Mouse (Mus musculus) ovary, adult 2 months (tissue): ENCODE results near the gene Endod1. TPM values are rescaled to one million over a fixed set of nuclear protein-coding genes. Genes with fewer than 3 reads are reported as not detected.

Experiments used
- polyA plus RNA-seq: library from polyadenylated mRNA; depleted of rRNA; stranded (reverse); fragments of >200 nt; gene quantifications from 2 replicates; pipeline ENCODE4 v1.2.3, GENCODE M21; 2012; rRNA removed

Gene Endod1
- 110 and 128 TPM in 2 replicates for polyA plus RNA-seq

DNA sequence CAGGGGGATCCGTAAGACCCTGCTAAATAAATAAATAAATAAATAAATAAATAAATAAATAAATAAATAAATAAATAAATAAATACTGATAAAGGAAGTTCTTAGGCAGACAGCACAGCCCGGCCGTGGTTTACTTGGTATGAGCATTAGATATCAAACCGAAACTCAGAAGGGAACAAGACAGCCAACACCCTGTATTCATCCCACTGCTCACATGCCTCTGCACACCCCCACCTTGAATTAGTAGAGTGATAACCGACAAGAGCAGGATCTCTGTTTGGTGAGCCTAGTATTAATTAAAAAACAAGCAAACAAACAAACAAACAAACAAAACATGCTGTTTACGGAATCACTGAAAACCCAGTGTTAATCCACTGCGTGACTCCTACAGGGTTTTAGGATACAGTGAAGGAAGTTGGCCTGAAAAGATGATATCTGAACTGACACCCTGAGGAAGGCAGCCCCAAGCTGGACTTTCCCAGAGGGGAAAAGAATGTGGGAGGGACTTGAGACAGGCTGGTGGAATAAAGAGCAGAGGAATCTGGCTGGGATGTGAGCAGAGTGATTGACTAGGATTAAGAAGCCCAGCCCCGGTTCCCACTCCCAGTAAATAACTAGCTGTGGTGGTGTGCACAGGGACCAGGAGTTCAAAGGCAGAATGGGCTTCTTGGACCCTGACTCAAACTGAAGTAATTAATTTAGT is at the start of gene Endod1:
Gene Endod1, minus strand, starts transcription at position 155 of the 703 bp plus-strand sequence.

Other genes with a start within 250 kb of the Endod1 start
- 43.0 and 93.4 TPM in 2 replicates for gene Sesn3, start 106.4 kb downstream of the Endod1 start, polyA plus RNA-seq
- gene Kdm4d, start 119.0 kb upstream of the Endod1 start, polyA plus RNA-seq = 0.40 and 0.52 TPM in 2 replicates
- gene Cwc15, start 119.1 kb upstream of the Endod1 start, polyA plus RNA-seq = 5.2 and 6.3 TPM in 2 replicates